Mouse (Mus musculus): ENCODE results near the gene Nsmce1.

DNA sequence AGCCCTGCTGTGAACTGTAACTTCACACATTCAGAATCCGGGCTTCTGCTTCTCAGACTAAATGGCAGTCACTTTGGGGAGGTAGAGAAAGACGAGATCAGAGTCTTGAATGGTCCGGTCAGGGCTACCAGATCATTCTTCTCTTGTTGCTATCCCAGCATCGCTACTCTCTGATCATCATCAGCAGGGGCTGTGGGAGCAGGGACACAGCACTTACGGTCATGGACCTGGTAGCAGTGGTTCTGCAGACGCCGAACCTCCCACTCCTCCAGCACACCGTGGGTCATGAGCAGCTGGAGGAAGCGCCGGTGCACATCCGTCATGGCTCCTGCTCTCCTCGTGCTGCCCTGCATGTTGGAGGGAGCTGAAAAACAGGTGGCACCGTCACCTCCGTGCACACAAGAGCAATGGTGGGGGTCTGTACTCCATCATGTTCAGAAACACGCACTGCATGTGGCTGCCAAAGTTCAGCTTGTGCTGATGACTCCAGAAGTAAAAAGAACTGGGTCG, 5.2 kb downstream of the Nsmce1 start:
- no peak for TF ChIP-seq CTCF (IDR thresholded peaks at IDR 0.05; ENCODE audit: insufficient read depth, low read depth, low read length)
- TF ChIP-seq POLR2A (IDR thresholded peaks at IDR 0.05; ENCODE audit: insufficient read depth, low read depth, low read length): no peak

All from olfactory bulb, adult 2 months (tissue).